Mouse (Mus musculus) ovary, postnatal 14 days (tissue): ENCODE measurements around the gene Naa38.

Experiments used
- DNase-seq: peaks from one replicate; pipeline ENCODE4 v3.0.0; 2022; ENCODE audit warnings: low spot score

The Naa38 gene

DNA sequence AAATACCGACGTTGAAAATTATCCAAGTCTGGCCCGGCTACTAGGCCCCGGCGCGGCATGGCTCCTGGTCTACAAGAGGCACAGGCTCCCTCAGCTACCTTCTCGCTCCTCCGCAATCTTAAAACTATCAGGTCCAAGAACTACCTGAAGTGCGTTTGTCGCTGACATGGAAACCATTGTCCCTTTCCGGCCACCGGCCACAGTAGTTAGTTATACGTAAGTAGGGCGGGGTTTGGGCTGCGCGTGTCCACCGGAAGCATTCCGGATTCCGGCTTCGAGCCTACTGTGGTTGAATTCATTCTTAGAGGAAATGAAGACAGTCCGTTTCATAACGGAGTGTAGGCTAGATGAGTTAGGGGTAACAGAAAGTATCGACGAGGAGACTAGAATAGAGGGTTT, at the start of gene Naa38, which contains the start of gene Cyb5d1:
Gene Naa38, plus strand, starts transcription at position 253 of the 399 bp plus-strand sequence.
Gene Cyb5d1, minus strand, starts transcription at position 397 of the 399 bp plus-strand sequence.
- peak; percentile 78 for DNase-seq

- no peak for DNase-seq
Measured at GRCm38 (mm10) chr11:69346441-69346840, 48.8 kb upstream of the Naa38 start.

GRCm38 (mm10) chr11:69356544-69356943, 38.7 kb upstream of the Naa38 start:
- no peak for DNase-seq

DNA sequence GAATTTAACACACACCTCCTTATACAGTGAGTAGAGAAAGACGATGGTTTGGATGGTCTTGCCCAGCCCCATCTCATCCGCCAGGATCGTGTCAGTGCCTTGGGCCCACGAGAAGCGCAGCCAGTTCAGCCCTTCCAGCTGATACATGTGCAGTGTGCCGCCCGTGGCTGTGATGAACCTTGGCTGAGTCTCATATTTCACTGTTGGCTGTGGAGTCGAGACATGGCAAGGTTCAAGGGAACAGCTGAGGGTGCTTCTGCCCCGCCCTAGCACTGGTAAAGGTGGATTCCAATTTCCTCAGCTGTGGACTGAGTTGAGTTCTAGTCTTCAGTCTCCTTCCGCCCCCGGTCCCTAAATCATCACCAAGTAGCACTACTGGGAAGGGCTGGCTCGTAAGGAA, 37.6 kb upstream of the Naa38 start:
- DNase-seq, result no peak

- DNase-seq, result no peak
Measured at GRCm38 (mm10) chr11:69362021-69362420, 33.3 kb upstream of the Naa38 start.

GRCm38 (mm10) chr11:69362479-69362878, 32.8 kb upstream of the Naa38 start:
- DNase-seq, result no peak

- no peak for DNase-seq
Measured at GRCm38 (mm10) chr11:69364376-69364775, 30.9 kb upstream of the Naa38 start.

GRCm38 (mm10) chr11:69364910-69365309, 30.4 kb upstream of the Naa38 start:
- peak; percentile 97 for DNase-seq

DNA sequence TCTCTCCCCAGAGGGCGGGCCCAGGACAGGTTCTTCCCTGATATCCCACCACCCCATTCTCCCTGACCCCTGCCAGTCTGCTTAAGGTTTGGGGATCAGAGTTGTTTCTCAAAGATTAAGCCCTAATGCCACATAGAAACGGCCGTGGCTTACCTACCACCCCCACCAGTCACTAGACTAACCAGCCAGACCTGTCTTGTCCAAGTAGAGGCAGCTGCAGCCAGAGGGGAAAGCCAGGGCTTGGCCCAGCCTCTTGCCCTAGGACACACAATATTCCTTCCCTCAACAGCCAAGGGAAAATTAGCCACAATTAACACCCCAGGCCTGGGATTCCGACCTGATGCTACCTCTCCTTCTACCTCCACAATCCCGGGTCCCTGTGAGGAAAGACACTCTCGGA, 29.6 kb upstream of the Naa38 start:
- peak; percentile 13 for DNase-seq

- peak; percentile 95 for DNase-seq
Measured at GRCm38 (mm10) chr11:69366157-69366854, 29.0 kb upstream of the Naa38 start.

- peak; percentile 15 for DNase-seq
Measured at GRCm38 (mm10) chr11:69366855-69367615, 28.3 kb upstream of the Naa38 start.

DNA sequence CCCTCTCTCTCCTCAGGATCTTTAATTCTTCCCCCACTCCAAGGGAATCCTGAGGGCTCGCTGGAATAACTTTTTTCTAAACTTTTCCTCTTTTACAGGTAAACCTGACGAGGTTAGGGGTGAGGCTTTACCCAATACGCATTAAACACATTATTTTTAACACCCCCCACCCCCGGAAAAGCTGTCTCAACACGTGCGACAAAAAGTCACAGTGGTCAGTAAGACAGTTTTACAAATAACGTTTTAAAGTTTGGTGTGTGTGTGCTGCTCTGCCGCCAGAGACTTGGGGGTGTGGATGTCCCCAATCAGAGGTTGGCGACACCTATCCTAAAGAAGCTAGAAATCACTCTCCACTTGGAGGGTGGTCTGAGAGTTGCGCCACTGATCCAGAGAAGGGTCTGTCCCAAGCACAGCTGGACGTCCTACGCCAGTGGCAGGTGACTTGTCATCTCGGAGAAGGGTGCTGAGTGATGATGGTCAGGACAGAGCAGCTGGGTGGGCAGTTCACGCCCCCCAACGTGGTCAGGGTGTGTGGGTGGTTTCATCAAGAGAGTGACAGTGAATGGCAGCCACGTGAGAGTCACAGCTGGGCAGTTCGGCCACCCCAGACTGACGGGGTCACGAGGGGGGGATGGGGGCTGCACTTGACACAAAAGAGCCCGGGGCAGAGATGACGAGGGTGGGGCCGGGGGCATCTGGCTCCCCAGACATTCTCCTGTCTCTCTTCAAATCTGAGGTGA, 27.5 kb upstream of the Naa38 start:
- DNase-seq, result peak; percentile 29

- peak; percentile 34 for DNase-seq
Measured at GRCm38 (mm10) chr11:69368356-69369214, 26.7 kb upstream of the Naa38 start.

GRCm38 (mm10) chr11:69369215-69369989, 25.9 kb upstream of the Naa38 start, which contains the start of gene Chd3:
Gene Chd3, minus strand, starts transcription at chr11:69369406.
- no peak for DNase-seq

DNA sequence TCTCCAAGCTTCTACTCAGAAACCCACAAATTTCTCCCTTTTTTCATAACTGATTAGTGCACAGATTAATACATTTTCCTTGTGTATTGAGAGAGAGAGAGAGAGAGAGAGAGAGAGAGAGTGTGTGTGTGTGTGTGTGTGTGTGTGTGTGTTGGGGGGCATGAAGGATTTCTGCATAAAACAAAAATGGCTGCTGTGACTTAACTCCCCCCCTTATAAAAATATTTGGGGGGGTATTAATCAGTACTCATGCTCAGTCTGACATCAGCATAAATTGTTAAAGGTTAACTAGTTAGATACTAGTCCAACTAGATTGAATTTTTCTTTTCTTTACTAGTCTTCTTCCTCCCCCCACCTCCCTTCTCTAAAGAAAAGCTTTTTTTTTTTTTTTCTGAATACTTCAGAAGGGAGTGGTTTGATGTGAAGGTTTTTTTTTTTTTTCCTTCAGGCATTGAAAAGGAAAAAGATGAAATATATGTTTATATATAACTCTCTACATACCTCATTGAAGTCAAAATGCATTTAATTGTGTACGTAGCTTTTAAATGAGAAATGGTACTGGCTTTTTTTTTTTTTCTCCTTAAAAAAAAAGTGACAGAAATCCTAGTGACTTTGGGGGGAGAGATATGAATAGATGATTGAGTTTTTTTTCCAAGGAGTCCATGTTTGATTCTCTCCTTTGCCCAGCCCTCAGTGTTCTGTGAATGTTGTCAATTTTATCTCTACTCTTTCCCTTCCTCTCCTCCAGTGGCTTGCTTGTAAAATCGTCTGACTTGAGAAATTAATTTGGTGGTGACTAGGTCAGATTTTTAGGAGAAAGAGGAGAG, 25.1 kb upstream of the Naa38 start:
- DNase-seq, result no peak

GRCm38 (mm10) chr11:69370817-69371215, 24.5 kb upstream of the Naa38 start:
- DNase-seq, result no peak

GRCm38 (mm10) chr11:69371601-69372000, 23.7 kb upstream of the Naa38 start:
- no peak for DNase-seq

- DNase-seq, result no peak
Measured at GRCm38 (mm10) chr11:69372056-69372779, 23.1 kb upstream of the Naa38 start.

- DNase-seq, result peak; percentile 16
Measured at GRCm38 (mm10) chr11:69372780-69373170, 22.5 kb upstream of the Naa38 start.
